Mouse (Mus musculus): ENCODE data around the gene Bex6.

DNA sequence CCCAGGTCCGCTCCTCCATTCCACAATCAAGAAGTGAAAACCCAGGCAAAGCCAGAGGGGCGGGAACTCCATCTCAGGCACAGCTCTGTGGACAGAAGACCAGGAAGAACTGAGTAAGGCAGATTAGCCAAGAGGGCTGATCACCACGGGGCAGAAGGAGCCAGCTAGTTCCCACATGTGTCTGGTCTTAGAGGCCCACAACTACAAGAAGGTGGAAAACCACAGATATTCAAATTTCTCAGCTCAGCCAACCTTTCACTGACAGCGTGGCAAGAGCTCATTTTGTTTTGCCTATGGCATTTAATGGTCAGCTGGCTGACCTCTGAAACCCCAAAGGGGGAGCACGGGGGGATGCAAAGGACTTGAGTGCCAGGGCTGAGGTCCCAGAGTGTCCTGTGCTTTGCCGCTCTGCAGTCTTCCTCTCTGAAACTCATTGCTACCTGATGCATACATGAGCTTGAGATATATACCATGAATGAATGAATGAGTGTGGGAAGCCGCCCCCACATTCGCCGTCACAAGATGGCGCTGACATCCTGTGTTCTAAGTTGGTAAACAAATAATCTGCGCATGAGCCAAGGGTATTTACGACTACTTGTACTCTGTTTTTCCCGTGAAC is 31.9 kb upstream of the Bex6 start:
- TF ChIP-seq CTCF (IDR thresholded peaks at IDR 0.05; ENCODE audit: low read depth, low read length) (no peak), POLR2A (IDR thresholded peaks at IDR 0.05; ENCODE audit: insufficient read depth, low read length) (no peak)

All from ES-Bruce4 (cell line).